Comparison of ENCODE assay signal across 8 mouse cellular contexts in genomic region chr19:21037448-21038077, GRCm38 (mm10).
A peak's percentile ranks its signal among the peaks of the same experiment; 100 is the strongest.
DNase-seq lines count a peak whose midpoint lies in the region; ATAC-seq and TF ChIP-seq lines count a peak whose summit lies in the region.

No protein-coding gene starts in this region.

- WGBS in forebrain, embryonic 16.5 days = 46% methylated on average over 10 of the region's 10 CpGs
- 41% methylated on average over 10 of the region's 10 CpGs for WGBS in kidney, embryonic 15.5 days

- H3K9ac ChIP-seq in forebrain, embryonic 16.5 days (replicated peaks; ENCODE audit: low read depth, low read length) = no peak overlapping the region
- H3K9ac ChIP-seq in kidney, embryonic 15.5 days = no peak overlapping the region

- TF ChIP-seq CTCF in brain, embryonic 14.5 days (IDR thresholded peaks at IDR 0.05; ENCODE audit: borderline replicate concordance, extremely low read depth, insufficient read depth, insufficient read length) = peak; percentile 74

- no peaks in the 10 kb centered on the region for H3K36me3 ChIP-seq in forebrain, embryonic 16.5 days (ENCODE audit: control insufficient read depth, insufficient read depth)
- H3K36me3 ChIP-seq in kidney, embryonic 15.5 days = no peaks in the 10 kb centered on the region

- peak; percentile 45; the same call in 1 of the 2 replicates for ATAC-seq in forebrain, embryonic 16.5 days
- ATAC-seq in kidney, embryonic 15.5 days (replicated peaks; ENCODE audit: low FRiP score) = peak; percentile 27; the same call in 1 of the 2 replicates

- no peak overlapping the region for H3K4me3 ChIP-seq in forebrain, embryonic 16.5 days (replicated peaks; ENCODE audit: low read length)
- H3K4me3 ChIP-seq in kidney, embryonic 15.5 days (replicated peaks) = no peak overlapping the region

- DNase-seq in cerebellum, adult 11-12 months = peak; percentile 26
- DNase-seq in cerebellum, adult 11 months = no peak
- DNase-seq in 416B (ENCODE audit: low read depth) = peak; percentile 95
- peak; percentile 87 for DNase-seq in brain, embryonic 14.5 days (ENCODE audit: low read depth)
- DNase-seq in mesoderm, embryonic 11.5 days (ENCODE audit: low read depth, low spot score) = peak; percentile 83
- peak; percentile 34 for DNase-seq in thymus, postnatal 4 days

- 0 out of 2 replicates have a peak, but pooled peaks cover 2% of the 10 kb centered on the region for H3K4me1 ChIP-seq in forebrain, embryonic 16.5 days (replicated peaks; ENCODE audit: control insufficient read depth, insufficient read depth, low read length)
- H3K4me1 ChIP-seq in kidney, embryonic 15.5 days = peaks cover 26% of the 10 kb centered on the region

- no peaks in the 10 kb centered on the region for H3K27me3 ChIP-seq in forebrain, embryonic 16.5 days (replicated peaks; ENCODE audit: control insufficient read depth, insufficient read depth, low read length)
- H3K27me3 ChIP-seq in kidney, embryonic 15.5 days = no peaks in the 10 kb centered on the region

- no peak overlapping the region for H3K4me2 ChIP-seq in forebrain, embryonic 16.5 days (ENCODE audit: low read length)
- no peak overlapping the region for H3K4me2 ChIP-seq in kidney, embryonic 15.5 days

- no peak overlapping the region for H3K27ac ChIP-seq in forebrain, embryonic 16.5 days (ENCODE audit: low read length)
- no peak overlapping the region for H3K27ac ChIP-seq in kidney, embryonic 15.5 days

- H3K9me3 ChIP-seq in forebrain, embryonic 16.5 days (ENCODE audit: control insufficient read depth, low read length) = no peaks in the 10 kb centered on the region
- no peaks in the 10 kb centered on the region for H3K9me3 ChIP-seq in kidney, embryonic 15.5 days (replicated peaks)

- TF ChIP-seq POLR2A in brain, embryonic 14.5 days (IDR thresholded peaks at IDR 0.05; ENCODE audit: borderline replicate concordance, extremely low read depth, insufficient read depth, insufficient read length, poor library complexity, severe bottlenecking) = no peak
